Mouse (Mus musculus) testis, adult 2 months (tissue): ENCODE measurements around the gene Zscan21.

Experiments
- CTCF ChIP-seq: fragments of 200-500 bp; IDR thresholded peaks from 2 replicates; pipeline ENCODE4 v1.5.1; 2012; ENCODE audit warnings: low read depth, mild to moderate bottlenecking, inconsistent platforms, low read length, moderate library complexity; ENCODE audit not compliant: control insufficient read depth, insufficient read depth, insufficient replicate concordance
- POLR2A ChIP-seq: fragments of 200-500 bp; IDR thresholded peaks from 2 replicates; pipeline ENCODE4 v1.6.1; 2012; ENCODE audit warnings: low read depth, mild to moderate bottlenecking, inconsistent platforms, low read length, moderate library complexity; ENCODE audit not compliant: control insufficient read depth

- no peak for TF ChIP-seq CTCF
- no peak for TF ChIP-seq POLR2A
Measured at GRCm38 (mm10) chr5:138088366-138088765, 28.3 kb upstream of the Zscan21 start.
